Mouse (Mus musculus): ENCODE data around the gene Muc1. TPM values are rescaled to one million over a fixed set of nuclear protein-coding genes. Genes with fewer than 3 reads are reported as not detected.

Gene Muc1
- polyA plus RNA-seq, 1 experiment from 2014 or later, result 1.2 TPM

DNA sequence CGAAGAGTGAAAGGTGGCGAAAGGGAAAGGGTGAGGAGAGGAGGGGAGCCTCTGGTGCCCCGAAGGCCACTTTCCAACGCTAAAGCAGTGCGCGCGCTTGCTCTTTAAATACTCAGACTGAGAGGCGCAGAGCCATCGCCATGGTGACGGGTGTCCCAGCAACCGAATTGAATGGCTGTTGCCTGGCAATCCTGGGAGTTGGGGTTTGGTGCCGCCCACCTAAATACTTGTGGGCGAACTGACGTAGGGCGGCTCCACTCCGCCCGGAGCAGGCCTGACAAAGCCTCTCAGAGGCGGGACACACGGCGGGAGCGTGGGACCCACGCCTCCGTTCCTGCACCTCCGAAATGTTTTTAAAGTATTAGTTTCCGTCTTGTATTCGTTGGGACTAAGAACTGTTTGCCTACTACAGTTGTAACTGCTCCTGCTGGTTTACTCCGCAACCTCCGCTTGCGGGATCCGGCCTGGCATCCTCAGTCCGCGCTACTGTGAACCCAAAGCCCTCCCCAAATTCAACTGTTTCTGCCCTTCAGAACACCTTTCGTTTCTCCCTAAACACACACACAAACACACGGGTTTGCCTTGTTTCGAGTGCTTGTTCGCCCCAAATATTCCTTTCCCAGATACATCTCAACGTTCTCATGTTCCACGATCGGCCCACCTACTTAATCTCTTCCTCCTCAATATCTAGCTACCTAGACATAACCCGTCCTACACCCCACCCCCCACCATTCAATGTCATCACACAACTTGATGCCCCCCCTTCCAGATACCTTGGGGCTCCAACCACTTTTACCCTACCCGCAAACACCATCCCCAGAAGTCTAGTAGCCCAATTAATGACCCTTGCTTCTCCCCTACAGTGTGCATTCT, 1.3 kb upstream of the Muc1 start:
- 3% methylated on average over 41 of the region's 41 CpGs for WGBS
- peak overlapping the region; percentile 41 for H3K4me3 ChIP-seq

DNA sequence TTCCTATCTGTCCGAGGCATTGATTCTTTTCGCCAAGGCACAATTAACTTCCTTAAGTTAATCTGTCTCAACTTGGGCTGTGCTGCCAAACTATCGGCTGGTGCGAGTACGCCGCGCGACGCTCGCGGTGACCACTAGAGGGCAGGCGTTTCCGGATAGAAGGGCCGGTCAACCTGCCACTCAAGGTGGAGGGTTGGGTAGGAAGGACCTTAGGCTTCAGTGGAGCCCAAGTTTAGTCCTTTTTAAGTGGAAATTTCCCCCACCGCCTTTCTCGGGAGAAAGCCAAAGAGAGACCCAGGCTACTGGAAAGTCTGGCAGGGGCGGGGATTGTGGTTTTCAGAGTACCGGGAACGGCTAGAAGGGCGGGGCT, 692 bp upstream of the Muc1 start:
- WGBS, result under 1% methylated on average over 20 of the region's 20 CpGs
- peak overlapping the region; percentile 19; the same call in 1 of the 2 replicates for H3K9ac ChIP-seq
- peaks cover 56% of the 10 kb centered on the region for H3K4me1 ChIP-seq (replicated peaks)
- no peaks in the 10 kb centered on the region for H3K27me3 ChIP-seq
- ATAC-seq (ENCODE audit: low FRiP score, low read depth), result peak; percentile 40
- peak overlapping the region; percentile 41 for H3K4me3 ChIP-seq
- H3K9me3 ChIP-seq, result no peaks in the 10 kb centered on the region
- H3K4me2 ChIP-seq, result peak overlapping the region; percentile 67
- no peaks in the 10 kb centered on the region for H3K36me3 ChIP-seq
- peak overlapping the region; percentile 84 for H3K27ac ChIP-seq (replicated peaks)

More for the DNA sequence above, 1.3 kb upstream of the Muc1 start:
- Histone ChIP-seq H3K27ac (replicated peaks) (peak overlapping the region; percentile 84), H3K4me1 (replicated peaks) (peaks cover 56% of the 10 kb centered on the region), H3K9me3 (no peaks in the 10 kb centered on the region), H3K36me3 (no peaks in the 10 kb centered on the region), H3K27me3 (no peaks in the 10 kb centered on the region), H3K9ac (peak overlapping the region; percentile 46), H3K4me2 (peak overlapping the region; percentile 67)
- peak; percentile 80 for ATAC-seq (ENCODE audit: low FRiP score, low read depth)

DNA sequence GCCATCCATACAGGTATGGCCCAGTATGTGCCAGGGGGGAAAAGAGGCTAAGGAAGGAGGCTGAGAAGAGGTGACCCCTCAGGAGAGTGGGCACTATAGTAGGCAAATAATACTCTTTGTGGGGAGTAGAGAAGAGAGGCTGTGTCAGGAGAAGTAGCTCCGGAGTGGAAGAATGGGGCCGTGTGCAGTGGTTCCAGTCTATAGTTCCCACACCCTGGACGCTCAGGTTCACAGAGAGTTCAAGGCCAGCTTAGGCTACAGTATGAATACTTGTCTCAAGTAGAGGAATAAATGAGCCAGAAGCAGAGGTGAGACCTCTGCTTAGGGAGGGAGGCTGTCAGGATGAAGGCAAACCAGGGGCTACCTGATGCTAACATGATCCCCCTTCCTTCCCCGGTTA, 419 bp downstream of the Muc1 start:
- no peak for ATAC-seq (ENCODE audit: low FRiP score, low read depth)
- Histone ChIP-seq H3K9ac (no peak overlapping the region), H3K27ac (replicated peaks) (no peak overlapping the region), H3K4me1 (replicated peaks) (peaks cover 47% of the 10 kb centered on the region), H3K36me3 (peaks cover 9% of the 10 kb centered on the region), H3K4me2 (no peak overlapping the region), H3K27me3 (no peaks in the 10 kb centered on the region), H3K9me3 (no peaks in the 10 kb centered on the region), H3K4me3 (no peak overlapping the region)
- WGBS, result 56% methylated on average over 4 of the region's 4 CpGs

DNA sequence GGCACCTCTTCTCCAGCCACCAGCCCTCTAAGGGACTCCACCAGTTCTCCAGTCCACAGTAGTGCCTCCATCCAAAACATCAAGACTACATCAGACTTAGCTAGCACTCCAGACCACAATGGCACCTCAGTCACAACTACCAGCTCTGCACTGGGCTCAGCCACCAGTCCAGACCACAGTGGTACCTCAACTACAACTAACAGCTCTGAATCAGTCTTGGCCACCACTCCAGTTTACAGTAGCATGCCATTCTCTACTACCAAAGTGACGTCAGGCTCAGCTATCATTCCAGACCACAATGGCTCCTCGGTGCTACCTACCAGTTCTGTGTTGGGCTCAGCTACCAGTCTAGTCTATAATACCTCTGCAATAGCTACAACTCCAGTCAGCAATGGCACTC, 1.7 kb downstream of the Muc1 start:
- no peak for ATAC-seq (ENCODE audit: low FRiP score, low read depth)
- 95% methylated on average over 2 of the region's 2 CpGs for WGBS
- Histone ChIP-seq H3K9me3 (no peaks in the 10 kb centered on the region), H3K9ac (no peak overlapping the region), H3K4me2 (no peak overlapping the region), H3K27me3 (no peaks in the 10 kb centered on the region), H3K4me3 (no peak overlapping the region), H3K36me3 (peaks cover 22% of the 10 kb centered on the region), H3K27ac (replicated peaks) (no peak overlapping the region), H3K4me1 (replicated peaks) (peaks cover 35% of the 10 kb centered on the region)

DNA sequence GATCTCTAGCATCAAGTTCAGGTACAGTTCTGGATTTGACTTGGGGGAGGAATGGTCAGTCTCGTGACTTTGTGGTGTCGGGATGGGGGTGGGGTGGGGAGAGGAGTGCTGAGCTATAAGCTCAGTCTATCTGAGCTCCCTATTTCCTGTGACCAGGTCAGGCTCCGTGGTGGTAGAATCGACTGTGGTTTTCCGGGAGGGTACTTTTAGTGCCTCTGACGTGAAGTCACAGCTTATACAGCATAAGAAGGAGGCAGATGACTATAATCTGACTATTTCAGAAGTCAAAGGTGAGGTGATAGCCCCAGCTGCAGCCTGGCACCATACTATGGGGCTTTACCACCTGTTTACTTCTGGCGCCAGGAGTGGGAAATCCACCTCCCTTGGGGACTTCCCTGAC, 2.5 kb downstream of the Muc1 start:
- no peak for ATAC-seq (ENCODE audit: low FRiP score, low read depth)
- peaks cover 27% of the 10 kb centered on the region for H3K4me1 ChIP-seq (replicated peaks)
- no peak overlapping the region for H3K27ac ChIP-seq (replicated peaks)
- no peaks in the 10 kb centered on the region for H3K27me3 ChIP-seq
- H3K4me3 ChIP-seq, result no peak overlapping the region
- 78% methylated on average over 7 of the region's 7 CpGs for WGBS
- no peak overlapping the region for H3K9ac ChIP-seq
- H3K36me3 ChIP-seq, result peaks cover 29% of the 10 kb centered on the region
- H3K4me2 ChIP-seq, result no peak overlapping the region
- H3K9me3 ChIP-seq, result no peaks in the 10 kb centered on the region

DNA sequence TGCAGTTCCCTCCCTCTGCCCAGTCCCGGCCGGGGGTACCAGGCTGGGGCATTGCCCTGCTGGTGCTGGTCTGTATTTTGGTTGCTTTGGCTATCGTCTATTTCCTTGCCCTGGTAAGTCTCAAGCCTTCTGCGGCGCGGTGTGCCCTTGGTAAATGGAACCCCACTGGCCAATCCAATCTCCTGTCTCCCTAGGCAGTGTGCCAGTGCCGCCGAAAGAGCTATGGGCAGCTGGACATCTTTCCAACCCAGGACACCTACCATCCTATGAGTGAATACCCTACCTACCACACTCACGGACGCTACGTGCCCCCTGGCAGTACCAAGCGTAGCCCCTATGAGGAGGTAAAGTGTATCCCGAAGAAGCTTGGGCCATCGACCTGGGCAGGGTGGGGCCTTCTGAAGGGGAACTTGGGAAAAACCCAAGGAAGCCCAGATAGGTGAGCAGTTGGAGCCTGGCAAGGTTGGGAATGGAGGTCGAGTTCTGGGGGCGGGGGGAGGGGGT, 3.0 kb downstream of the Muc1 start:
- WGBS, result 80% methylated on average over 16 of the region's 16 CpGs
- no peak overlapping the region for H3K9ac ChIP-seq

DNA sequence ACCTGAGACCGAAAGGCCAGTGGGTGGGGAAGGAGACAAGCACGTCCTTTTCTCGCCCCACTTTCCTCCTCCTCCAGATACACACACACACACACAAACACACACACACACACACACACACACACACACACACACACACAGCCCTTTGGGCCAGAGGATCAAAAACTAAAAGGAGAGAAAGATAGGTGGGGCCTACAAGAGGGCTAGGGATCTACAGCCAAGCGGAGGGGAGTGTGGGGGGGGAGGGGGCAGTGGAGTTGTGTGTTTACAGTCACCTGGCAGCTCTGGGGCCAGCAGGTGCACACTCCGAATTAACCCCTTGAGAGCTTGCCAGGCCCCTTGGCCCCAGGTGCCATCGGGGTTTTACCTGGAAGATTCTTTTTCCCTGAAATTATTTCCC, 3.8 kb downstream of the Muc1 start:
- H3K4me2 ChIP-seq, result no peak overlapping the region
- no peak overlapping the region for H3K4me3 ChIP-seq
- H3K27ac ChIP-seq (replicated peaks), result no peak overlapping the region
- peaks cover 41% of the 10 kb centered on the region for H3K36me3 ChIP-seq
- no peaks in the 10 kb centered on the region for H3K9me3 ChIP-seq
- H3K9ac ChIP-seq, result no peak overlapping the region
- H3K4me1 ChIP-seq (replicated peaks), result peaks cover 14% of the 10 kb centered on the region
- WGBS, result 80% methylated on average over 6 of the region's 6 CpGs
- ATAC-seq (ENCODE audit: low FRiP score, low read depth), result no peak
- H3K27me3 ChIP-seq, result no peaks in the 10 kb centered on the region

More for the DNA sequence above, 3.0 kb downstream of the Muc1 start:
- H3K27me3 ChIP-seq, result no peaks in the 10 kb centered on the region
- no peaks in the 10 kb centered on the region for H3K9me3 ChIP-seq
- H3K27ac ChIP-seq (replicated peaks), result no peak overlapping the region
- H3K4me3 ChIP-seq, result no peak overlapping the region
- no peak overlapping the region for H3K4me2 ChIP-seq
- peaks cover 34% of the 10 kb centered on the region for H3K36me3 ChIP-seq
- no peak for ATAC-seq (ENCODE audit: low FRiP score, low read depth)
- H3K4me1 ChIP-seq (replicated peaks), result peaks cover 22% of the 10 kb centered on the region

DNA sequence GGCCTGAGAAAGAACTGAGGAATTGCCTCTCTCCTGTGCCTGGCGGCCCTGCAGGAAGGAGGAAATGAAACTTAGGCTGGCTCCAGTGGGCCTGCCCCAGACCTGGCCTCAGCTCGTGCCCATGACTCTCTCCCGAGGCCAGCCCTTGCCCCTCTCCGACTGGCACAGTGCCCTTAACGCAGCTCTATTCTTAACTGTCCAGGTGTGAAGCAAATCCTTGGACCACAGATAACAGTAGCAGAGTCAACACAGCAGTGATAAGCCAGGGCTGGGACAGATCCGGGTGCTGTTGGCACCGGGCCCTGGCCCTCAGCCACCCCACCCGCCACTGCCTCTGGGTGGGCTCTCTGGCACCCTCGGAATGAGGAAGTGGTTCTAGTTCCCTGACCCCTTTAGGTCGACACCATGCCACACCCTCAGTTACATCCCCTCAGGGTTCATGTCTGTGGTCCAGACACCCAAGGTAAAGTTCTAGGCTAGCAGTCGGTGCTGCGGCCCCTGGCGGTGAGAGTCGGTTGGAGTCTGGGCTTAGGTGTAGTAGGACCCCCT, 4.8 kb downstream of the Muc1 start:
- 86% methylated on average over 14 of the region's 14 CpGs for WGBS

DNA sequence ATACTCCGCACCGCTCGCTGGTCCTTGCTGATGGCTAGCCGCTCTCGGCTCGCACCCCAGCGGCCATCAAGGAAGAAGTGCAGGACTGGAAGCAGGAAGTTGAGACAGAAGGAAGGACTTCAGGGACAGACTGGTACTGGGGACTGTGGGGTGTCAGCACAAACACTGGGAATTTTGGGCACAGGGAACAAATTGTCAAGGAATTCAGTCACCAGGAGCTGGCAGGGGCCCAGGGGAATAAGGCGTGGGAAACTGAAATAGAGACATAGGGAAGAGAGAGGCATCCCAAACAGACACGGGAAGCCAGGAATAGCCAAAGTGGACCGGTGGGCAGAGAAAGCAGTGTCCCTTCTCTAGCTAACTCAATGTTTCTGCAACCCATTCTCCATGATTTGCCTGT, 7.7 kb downstream of the Muc1 start:
- no peak overlapping the region for H3K27ac ChIP-seq (replicated peaks)
- WGBS, result 93% methylated on average over 10 of the region's 10 CpGs
- no peak for ATAC-seq (ENCODE audit: low FRiP score, low read depth)
- no peak overlapping the region for H3K9ac ChIP-seq
- H3K4me2 ChIP-seq, result no peak overlapping the region
- no peaks in the 10 kb centered on the region for H3K9me3 ChIP-seq
- H3K4me3 ChIP-seq, result no peak overlapping the region
- peaks cover 80% of the 10 kb centered on the region for H3K36me3 ChIP-seq
- no peaks in the 10 kb centered on the region for H3K4me1 ChIP-seq (replicated peaks)
- H3K27me3 ChIP-seq, result no peaks in the 10 kb centered on the region

More for the DNA sequence above, 4.8 kb downstream of the Muc1 start:
- H3K4me3 ChIP-seq, result no peak overlapping the region
- no peak overlapping the region for H3K27ac ChIP-seq (replicated peaks)
- peaks cover 5% of the 10 kb centered on the region for H3K4me1 ChIP-seq (replicated peaks)
- no peaks in the 10 kb centered on the region for H3K27me3 ChIP-seq
- no peak overlapping the region for H3K9ac ChIP-seq
- no peak overlapping the region for H3K4me2 ChIP-seq
- ATAC-seq (ENCODE audit: low FRiP score, low read depth), result no peak
- no peaks in the 10 kb centered on the region for H3K9me3 ChIP-seq
- H3K36me3 ChIP-seq, result peaks cover 51% of the 10 kb centered on the region

DNA sequence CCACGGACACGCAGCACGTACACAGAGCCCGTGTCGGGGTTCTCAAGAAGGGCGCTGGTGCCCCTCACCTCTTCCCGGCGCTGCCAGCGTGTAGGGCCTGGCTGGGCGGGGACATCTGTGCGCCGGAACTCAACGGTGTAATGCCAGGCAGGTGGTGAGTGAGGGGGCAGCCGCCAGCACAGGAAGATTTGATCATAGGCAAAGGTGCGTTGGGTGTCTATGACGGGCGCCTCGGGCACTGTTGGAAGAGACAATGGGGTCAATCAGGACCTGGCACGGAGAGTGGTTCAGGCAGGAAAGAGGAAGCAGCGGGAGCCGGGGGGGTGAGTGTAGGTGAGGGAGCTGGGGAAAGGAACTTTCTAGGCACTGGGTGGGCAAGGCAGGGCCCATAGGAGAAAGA, 8.8 kb downstream of the Muc1 start:
- Histone ChIP-seq H3K36me3 (peaks cover 88% of the 10 kb centered on the region), H3K9me3 (no peaks in the 10 kb centered on the region), H3K4me1 (replicated peaks) (peaks cover 7% of the 10 kb centered on the region), H3K4me2 (no peak overlapping the region), H3K9ac (no peak overlapping the region), H3K4me3 (no peak overlapping the region), H3K27ac (replicated peaks) (no peak overlapping the region), H3K27me3 (no peaks in the 10 kb centered on the region)
- no peak for ATAC-seq (ENCODE audit: low FRiP score, low read depth)
- 92% methylated on average over 21 of the region's 21 CpGs for WGBS

DNA sequence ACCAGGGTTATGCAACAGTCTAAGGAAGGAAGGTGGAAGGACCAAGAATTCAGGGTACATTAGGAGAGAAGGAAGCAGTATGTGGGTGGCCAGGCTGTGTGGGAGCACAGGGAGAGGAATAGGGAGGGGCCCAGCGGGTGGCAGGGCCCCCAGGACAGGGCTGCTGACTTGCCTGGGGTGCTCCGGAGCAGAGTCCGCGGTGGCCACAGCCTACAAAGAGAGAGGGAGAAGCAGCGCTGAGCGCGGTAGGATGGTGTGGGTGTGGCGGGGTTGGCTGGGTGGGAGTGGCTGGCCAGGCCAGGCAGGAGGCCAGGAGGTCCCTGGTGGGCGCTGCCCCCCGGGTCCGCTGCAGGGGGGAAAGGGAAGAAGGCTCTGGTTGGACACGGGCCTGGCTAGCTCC, 9.6 kb downstream of the Muc1 start:
- Histone ChIP-seq H3K36me3 (peaks cover 87% of the 10 kb centered on the region), H3K9me3 (no peaks in the 10 kb centered on the region), H3K27ac (replicated peaks) (no peak overlapping the region), H3K27me3 (no peaks in the 10 kb centered on the region), H3K4me1 (replicated peaks) (peaks cover 15% of the 10 kb centered on the region), H3K9ac (no peak overlapping the region), H3K4me3 (no peak overlapping the region), H3K4me2 (no peak overlapping the region)
- 78% methylated on average over 7 of the region's 12 CpGs for WGBS
- ATAC-seq (ENCODE audit: low FRiP score, low read depth), result no peak

DNA sequence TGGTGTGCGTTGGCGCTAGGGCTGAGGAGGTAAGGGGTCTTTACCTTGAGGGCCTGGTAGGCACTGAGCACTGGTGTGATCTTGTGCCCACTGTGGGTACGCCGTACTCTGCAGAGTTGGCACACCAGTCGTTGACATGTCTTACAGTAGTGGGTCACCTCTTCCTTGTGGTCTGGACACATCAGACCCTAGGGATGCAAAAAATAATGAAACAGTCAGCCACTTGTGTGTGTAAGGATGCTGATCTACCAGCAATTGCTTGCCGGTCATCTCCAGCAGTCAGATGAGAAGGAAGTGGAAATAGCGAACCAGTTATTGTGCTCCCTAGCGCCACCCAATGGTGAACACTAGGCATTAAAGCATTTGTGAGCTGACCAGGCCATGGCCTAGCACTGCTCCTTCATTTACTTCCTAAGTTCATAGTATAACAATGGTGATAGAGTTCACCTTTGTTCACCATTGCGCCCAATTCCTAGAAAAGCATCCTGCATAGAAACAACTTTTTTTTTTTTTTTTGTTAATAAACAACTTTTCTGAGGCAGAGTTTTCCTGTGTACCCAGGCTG, 13.6 kb downstream of the Muc1 start:
- H3K4me2 ChIP-seq, result 0 out of 2 replicates have a peak overlapping the region, but pooled peaks have one; percentile 88
- no peak for ATAC-seq (ENCODE audit: low FRiP score, low read depth)
- no peak overlapping the region for H3K4me3 ChIP-seq
- no peaks in the 10 kb centered on the region for H3K27me3 ChIP-seq
- no peaks in the 10 kb centered on the region for H3K9me3 ChIP-seq
- H3K9ac ChIP-seq, result no peak overlapping the region
- no peak overlapping the region for H3K27ac ChIP-seq (replicated peaks)
- peaks cover 40% of the 10 kb centered on the region for H3K4me1 ChIP-seq (replicated peaks)
- H3K36me3 ChIP-seq, result peaks cover 50% of the 10 kb centered on the region
- 71% methylated on average over 9 of the region's 9 CpGs for WGBS

All from hindbrain, embryonic 15.5 days (tissue).